Mouse (Mus musculus) regulatory T cell (primary cell): Measurements from ENCODE around the gene Mprip.
"Not testable (repeated sequence)": the region's sequence is repeated elsewhere in the genome, so short reads cannot be mapped to it uniquely, and the experiment has no call there.

Experiments used
- in situ Hi-C: fragments of 300-600 bp; cut with MboI, MseI; formaldehyde crosslinking; loops from one replicate; pipeline ENCODE4 v1.15.1; 2025; ENCODE audit warnings: high pct_unique_total_duplicates

Mprip gene

DNA sequence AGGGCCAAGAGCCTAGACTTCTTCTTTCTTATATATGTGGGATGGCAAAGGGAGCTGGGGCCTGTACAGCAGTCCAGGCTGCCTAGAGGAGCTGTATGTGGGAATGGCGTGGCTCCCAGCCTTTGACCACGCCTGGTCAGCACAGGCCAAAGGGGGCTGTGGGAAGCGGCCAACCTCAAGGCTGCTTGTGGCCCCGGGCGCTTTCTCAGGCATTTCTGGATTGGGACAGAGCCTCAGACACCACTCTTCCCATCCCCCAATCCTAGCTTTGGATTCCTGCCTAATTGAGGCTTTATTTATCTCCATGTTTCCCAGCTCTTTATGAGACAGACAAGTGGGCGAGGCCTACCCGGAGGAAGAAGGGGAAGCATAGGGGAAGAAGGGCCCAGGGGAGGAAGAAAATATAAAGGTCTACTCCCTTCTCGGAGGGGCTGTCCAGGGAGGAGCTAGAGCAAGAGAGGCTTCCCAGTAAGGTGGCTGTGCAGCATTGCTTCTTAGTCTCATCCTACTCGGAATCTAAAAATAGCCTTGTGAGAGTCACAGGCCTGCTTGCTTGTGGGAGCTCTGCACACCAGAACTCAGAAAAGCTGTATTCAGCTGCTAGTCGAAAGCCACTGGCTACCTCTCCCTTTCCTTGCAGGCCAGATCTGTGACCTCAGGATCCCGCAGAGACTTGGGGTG, 47.0 kb downstream of the Mprip start:
- in situ Hi-C loops: no loop called here

DNA sequence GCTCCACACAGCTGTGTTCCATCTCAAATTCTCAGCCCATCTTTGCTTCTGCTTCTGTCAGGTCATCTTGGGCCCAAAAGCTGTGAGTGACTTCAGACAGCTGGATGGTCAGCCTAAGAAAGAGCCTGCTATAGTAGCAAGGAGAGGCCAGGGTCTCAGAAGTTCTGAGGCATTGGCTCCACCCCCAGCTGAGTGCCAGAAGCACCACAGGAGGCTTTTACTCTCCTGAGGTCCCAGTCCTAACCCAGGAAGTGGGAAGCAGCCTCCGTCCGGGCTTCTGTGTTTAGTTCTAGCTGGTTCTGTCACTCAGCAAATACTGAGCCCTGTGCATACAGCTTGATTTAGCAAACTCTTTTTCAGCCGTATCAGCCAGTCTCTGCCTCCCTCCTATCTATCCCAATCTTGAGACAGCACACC, 54.3 kb downstream of the Mprip start:
- in situ Hi-C loops: no loop called here

DNA sequence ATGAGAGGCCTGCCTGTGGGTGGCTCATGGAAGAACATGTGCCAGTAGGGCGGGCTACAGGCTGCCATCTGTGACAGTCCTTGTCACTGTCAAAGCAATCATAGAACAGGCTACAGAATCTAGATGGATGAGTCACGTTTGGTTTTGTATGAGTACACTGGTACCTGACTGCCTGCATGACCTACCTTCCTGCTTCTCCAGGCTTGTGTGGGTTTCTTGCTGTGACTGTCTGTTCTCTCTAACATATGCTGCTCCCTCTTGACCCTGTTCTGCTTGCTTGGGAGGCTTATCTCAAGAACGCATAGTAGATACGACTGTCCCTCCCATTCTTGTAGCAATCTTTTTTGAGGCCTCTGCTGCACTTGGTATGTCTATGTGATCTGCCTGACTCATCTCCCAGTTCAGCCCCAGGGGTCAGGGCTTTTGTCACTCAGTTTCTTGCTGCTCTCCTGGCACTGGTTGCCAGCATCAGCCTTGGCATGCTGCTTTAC, 56.7 kb downstream of the Mprip start:
- in situ Hi-C loops: no loop called here

DNA sequence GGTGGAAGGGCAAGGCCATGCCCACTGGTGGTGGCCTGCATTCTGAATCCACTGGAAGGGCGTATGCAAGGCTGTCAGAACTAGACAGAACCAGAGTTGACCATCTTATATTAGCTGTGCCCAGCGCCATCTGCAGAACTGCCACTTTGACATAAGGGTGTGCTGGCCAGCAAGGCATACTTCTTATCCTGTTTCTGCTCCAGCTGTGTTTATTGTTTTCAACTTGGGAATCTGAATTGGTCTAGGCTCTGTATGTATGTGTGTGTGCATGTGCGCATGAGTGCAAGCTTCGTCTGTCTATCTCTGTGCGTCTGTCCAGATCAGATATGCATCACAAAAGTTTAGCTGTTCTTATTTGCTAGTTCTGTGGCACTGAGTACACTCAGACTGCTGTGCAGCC, 58.1 kb downstream of the Mprip start:
- in situ Hi-C loops: no loop called here

DNA sequence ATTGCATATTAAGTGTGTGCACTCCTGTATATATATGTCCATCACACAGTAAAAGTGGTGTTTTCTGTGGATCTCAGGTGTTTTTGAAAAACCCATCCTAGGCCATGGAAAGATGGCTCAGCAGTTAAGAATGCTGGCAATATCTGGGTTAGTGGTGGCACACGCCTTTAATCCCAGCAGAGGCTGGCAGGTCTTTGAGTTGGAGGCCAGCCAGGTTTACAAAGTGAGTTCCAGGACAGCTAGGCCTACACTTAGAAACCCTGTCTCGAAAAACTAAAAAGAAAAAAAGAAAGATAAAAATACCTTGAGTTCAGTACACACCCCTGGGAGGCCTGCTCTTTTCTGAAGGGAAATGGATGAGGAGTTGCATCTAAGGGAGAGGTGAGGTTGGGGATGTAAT, 60.3 kb downstream of the Mprip start:
- in situ Hi-C loops: no loop called here

DNA sequence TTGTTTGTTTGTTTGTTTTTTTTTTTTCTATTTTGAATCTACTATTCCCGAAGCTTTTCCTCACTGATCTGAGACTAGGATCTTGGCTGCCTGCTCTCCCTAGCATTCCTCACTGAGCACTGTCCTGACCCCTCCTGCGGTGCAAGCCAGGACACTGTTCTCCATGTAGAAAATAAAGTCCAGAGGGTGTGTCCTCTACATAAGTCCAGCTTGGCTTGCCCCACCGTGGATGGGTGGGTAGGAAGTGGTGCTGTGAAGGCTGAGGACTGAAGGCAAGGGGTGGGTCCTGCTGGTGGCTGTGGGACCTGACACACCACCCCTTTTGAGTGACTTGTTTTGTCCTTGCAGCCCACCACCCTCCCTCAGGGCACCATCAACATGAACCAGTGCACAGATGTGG, 66.1 kb downstream of the Mprip start:
- in situ Hi-C loops: no loop called here

DNA sequence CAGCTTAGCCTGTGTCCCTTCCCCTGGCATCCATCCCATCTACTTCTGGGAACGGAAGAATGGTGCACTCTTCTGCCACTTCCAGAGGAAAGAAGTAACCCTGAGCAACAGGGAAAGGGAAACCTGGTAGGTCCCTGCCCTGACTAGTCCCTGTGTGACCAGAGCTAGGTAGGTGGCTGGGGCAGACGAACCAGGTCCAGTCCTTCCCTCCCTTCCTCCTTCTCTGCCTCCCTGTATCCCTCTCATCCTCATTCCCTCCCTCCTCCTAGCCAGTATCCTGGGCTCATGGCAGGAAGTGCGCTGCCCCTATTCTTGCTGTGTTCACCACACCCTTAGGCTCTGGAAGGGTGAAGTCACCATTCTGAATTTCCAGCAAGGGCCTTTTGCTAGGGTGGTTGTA, 70.7 kb downstream of the Mprip start:
- in situ Hi-C loops: no loop called here

DNA sequence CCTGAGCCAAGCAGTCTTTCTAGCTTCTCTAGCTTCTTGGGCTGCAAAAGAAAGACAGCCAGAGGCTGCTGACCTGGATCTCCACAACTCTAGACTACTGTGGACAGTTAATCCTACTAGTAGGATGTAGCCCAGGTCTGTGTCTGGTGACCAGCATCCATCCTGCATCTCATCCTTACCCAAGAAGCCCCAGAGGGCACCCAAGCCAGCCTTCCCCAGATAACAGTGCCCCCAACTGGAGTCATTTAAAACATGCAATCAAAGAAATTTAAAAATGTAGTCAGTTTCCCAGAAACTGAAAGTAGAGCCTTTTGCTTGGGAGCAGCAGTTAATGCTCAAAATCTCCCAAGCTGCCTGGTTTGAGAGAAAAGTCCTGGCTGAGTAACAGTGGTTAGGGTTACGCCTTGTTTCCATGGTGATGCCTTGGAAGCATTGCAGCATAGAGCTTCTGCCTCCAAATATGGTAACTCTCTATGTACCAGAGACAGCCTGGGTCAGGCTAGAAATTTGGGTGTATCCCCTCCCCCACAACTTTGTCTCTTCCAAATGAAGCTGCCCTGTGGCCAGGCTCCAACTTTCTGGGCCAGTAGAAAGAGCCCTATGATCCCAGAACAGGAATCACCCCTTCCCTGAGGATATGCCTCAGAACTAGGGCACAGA, 71.4 kb downstream of the Mprip start:
- in situ Hi-C loops: no loop called here

DNA sequence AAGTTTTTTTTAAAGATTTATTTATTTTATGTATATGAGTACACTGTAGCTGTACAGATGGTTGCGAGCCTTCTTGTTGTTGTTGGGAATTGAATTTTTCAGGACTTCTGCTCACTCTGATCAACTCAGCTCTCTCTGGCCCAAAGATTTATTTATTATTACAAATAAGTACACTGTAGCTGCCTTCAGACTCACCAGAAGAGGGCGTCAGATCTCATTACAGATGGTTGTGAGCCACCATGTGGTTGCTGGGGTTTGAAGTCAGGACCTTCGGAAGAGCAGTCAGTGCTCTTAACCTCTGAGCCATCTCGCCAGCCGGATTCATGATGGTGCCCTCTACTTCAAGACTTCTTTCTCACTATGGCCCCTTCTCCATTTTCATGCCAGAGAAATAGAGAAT, 72.5 kb downstream of the Mprip start:
- in situ Hi-C loops: not testable (repeated sequence)

DNA sequence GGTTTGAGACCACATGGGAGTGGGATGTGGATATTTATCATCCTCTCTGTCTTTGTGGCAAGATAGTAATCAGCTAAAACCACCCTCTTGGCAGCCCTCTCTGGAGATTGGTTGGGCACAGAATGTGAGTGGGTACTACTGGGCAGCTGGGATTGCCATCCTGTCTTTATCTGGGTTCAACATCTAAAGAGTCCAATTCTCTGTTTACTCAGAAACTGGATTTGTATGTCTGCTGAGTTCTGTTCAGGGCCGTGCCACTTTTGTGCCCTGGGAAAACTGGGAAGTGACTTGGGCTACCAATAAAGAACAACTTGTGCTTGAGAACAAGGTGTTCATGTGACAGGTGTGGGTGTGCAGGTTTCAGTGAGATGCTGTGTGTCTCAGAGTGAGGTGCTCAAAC, 73.2 kb downstream of the Mprip start:
- in situ Hi-C loops: no loop called here

DNA sequence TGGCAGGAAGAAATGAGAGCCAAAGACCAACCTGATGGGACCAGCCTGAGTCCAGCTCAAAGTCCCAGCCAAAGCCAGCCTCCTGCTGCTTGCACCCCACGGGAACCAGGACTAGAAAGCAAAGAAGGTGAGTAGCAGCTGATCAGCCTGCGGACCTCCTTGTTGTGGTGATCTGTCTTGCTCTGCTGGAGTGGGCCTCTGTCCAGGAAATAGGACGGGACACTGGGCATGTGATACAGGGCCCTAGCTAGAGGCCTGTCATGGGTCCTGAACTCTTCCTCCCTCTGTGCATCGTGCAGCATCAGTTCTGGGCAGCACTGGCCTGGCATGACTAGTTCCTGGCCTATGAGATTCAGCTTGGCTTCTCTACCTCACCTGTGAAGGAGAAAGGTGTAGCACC, 74.8 kb downstream of the Mprip start:
- in situ Hi-C loops: loop anchor here (5.0 kb wide), 1 partner anchor 114 kb away; no protein-coding TSS in a partner anchor

DNA sequence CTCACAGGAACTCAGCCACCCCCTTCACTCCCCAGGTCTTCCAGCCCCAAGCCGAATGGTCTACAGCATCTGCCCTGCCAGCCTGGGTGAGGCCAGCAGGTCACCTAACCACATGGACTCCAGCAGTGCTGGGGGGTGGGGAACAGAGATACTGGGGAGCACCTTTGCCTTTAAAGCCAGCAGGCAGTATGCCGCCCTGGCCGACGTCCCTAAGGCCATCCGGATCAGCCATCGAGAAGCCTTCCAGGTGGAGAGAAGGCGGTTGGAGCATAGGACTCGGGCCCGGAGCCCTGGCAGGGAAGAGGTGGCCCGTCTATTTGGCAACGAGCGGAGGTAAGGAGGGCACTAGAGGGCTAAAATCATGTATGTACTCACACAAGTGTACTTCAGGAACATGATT, 76.1 kb downstream of the Mprip start:
- in situ Hi-C loops: loop anchor here (5.0 kb wide), 1 partner anchor 115 kb away; no protein-coding TSS in a partner anchor

DNA sequence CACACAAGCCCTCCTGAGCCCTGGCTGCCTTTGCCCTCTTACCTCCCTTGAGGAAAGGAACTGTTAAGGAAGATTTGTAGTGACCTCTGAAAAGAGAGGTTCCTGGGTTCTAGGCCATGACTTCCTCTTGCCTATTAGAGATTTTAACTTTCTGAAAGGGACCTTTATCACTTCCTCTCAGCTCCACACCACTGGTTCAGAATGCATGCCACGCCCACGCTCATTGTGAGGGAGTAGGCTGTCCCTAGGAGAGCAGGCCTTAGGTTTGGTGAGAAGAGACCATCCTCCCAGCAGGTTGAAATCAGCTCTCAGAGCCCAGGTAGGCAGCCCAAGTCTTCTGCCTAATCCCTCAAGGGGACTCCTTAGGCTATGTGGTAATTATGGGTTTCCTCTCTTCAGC, 78.9 kb downstream of the Mprip start:
- in situ Hi-C loops: loop anchor here (5.0 kb wide), 1 partner anchor 118 kb away; no protein-coding TSS in a partner anchor

DNA sequence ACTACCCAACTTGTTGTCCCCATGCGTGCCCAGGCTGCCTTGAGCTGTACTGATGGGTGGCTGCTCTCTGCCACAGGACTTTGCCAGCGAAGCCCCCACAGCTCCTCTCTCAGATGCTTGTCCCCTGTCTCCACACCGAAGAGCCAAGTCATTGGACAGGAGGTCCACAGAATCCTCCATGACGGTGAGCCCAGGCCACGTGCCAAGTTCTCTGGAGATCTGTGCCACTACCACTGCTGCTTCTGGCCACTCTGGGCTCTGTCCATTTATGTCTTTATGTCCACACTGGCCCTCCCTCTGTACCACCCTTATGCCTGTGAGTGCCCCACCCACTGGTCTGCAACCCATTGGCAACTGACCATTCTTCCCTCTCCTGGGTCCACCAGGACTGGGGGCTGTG, 80.8 kb downstream of the Mprip start:
- in situ Hi-C loops: no loop called here

DNA sequence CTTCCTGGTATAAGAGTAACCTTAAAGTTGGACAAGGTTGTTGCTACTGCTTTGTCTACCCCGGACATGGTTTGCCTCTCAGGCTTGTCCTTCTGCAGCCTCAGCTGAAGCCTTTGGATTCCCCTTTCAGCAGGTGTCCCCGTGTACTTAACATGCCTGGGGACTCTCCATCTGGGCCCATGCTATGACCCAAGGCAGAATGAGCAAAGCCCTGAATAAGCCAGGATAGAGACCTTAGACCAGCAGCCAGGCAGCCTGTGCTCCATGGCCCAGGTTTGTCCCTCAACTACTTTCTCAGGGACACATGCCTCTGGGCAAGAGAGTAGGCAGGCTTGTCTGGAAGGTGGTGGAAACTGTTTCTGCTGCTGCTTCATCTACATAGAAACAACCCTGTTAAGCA, 82.2 kb downstream of the Mprip start:
- in situ Hi-C loops: no loop called here

DNA sequence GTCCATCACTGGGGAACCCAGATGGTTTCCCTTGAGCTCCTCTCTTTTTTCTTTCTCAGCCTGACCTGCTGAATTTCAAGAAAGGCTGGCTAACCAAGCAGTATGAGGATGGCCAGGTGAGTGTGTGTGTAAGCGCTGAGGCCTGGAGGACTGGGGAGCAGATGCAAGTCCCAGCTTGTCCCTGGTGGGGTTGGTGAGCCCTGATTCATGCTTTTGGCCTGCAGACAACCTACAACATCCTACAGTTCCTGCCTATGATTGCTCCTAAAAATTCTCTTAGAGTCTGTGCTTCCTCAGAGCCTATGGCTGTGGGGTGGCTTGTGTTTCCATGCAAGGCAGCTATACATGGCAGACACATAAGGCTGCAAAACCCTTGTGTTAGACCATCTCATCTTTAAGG, 82.6 kb downstream of the Mprip start:
- in situ Hi-C loops: no loop called here

DNA sequence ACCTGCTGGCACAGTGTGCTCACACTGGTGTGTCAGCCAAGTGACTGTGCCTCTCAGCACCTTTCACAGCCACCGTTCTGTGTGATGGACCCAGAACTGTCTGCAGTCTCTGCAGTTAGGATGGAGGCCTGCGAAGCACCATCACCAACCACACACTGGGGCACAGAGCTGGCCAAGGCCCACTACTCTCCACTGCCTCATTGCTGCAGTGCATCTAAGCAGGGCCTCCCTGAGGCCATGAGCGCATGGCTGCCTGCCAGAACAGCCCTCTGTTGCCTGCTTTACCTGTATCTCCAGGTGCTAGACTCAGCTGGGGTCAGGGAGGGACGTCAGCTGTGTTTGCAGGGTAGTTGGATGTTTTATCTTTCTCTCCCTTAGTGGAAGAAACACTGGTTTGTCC, 83.3 kb downstream of the Mprip start:
- in situ Hi-C loops: no loop called here

DNA sequence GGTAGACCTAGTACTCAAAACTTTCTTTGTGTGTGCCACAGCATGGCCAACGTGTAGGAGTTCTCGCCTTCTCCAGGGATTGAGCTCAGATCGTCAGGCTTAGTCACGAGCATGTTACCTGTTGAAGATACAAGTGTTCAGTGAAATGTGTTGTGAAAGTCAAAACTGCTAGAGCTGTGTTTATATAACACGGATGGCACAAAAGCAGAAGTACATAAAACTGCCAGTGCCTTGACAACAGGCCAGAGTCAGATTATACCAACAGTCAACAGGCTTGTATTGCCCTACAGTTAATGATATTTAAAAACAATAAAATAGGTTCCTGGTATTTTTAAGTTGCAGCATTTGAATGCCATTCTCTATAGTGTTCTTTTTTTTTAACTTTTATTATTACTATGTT, 84.7 kb downstream of the Mprip start:
- in situ Hi-C loops: no loop called here

DNA sequence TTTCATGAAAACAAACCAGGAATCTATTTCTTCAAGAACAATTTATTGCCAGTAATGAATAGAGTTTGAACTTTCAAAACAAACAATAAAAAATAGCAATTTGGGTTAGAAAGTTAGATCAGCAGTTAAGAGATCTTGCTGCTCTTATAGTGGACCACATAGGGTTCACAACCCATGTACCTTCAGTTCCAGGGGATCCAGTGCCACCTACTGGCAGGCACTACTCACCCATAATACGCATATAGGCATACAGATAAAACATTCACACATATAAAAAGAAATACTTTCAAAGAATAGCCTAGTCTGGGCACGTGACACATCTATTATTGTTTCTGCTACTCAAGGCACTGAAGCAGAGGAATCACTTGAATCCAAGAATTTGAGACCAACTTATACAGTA, 85.5 kb downstream of the Mprip start:
- in situ Hi-C loops: no loop called here

DNA sequence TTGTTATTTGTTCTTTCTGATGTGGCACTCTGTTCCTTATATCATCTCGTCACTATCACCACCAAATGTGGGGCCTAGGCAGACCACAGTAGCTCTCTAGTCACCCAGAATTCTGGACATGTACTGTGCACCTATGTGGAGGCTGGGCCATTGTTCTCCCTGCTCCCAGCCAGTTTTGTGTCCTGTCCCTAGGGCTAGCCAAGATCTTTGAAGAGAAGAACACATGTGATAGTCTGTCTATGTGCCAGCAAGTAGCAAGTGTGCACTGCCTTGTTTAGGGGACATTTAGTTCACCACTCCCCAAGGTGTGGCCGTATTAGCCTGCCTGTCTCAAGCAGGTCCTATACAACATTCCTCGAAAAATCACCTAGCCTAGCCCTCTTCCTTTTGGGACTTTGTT, 87.9 kb downstream of the Mprip start:
- in situ Hi-C loops: no loop called here

DNA sequence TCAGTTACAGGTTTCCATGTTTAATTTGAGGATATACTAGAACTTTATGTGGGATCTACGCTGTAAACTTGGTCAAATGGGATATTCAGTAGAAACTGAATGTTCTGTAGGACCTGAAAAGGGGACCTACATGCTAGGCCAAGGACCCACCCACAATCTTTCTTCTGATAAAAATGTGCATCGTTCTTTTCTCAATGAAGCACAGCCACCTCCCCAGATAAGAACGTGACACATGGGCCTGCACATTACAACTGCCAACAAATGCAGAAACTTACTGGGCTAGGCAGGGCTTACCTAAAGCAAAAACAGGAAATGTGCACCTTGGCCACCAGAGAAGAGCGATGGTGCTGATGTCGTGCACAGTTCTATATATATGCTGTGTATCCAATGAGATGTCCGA, 93.4 kb downstream of the Mprip start:
- in situ Hi-C loops: no loop called here

DNA sequence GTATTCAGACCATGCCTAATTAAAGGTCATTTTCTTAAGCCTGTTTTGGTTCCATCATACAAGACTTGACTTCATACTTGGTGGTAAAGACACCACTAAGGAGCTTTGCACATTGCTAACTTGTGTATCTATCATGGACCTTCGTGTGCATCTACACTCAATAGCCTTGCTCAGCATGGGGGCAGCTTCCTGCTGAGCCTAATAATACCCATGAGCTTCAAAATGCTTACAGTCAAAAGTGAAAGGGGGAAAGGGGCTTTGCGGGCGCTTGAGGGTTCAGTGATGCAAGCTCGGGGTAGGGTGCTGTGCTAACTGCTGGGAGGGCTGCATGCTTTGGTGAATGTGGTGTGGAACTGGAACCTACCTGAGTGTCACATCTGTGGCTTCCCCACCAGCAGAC, 95.2 kb downstream of the Mprip start:
- in situ Hi-C loops: no loop called here

DNA sequence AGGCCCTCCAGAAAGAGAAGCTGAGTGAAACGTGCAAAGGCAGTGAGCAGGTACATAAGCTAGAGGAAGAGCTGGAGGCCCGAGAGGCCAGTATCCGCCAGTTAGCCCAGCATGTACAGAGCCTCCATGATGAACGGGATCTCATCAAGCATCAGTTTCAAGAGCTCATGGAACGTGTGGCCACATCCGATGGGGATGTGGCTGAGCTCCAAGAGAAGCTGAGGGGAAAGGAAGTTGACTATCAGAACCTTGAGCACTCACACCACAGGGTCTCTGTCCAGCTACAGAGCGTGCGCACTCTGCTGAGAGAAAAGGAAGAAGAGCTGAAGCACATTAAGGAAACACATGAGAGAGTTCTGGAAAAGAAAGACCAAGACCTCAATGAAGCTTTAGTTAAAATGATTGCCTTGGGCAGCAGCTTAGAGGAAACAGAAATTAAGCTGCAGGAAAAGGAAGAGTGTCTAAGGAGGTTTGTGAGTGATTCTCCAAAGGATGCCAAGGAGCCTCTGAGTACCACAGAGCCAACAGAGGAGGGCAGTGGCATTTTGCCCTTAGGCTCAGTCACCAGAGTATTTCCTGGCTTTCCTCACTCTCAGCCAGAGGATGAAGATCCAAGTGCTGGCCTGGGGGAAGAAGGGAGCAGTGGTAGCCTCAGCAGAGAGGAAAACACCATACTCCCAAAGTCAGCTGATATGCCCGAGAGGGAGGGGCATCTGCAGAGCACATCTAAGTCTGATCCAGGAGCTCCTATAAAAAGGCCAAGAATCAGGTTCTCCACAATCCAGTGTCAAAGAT, 97.3 kb downstream of the Mprip start:
- in situ Hi-C loops: no loop called here
